Mouse (Mus musculus): ENCODE data around the gene Dync1h1.

- TF ChIP-seq GATA1 (IDR thresholded peaks at IDR 0.05; ENCODE audit: borderline replicate concordance, low read length) (no peak), FLI1 (IDR thresholded peaks at IDR 0.05; ENCODE audit: low read length) (no peak)
These were observed 95.7 kb downstream of the Dync1h1 start for GRCm38 (mm10) chr12:110696975-110697400.

All from megakaryocyte, embryonic 14.5 days (primary cell).